Mouse (Mus musculus): ENCODE measurements around the gene Tmem87a.

DNA sequence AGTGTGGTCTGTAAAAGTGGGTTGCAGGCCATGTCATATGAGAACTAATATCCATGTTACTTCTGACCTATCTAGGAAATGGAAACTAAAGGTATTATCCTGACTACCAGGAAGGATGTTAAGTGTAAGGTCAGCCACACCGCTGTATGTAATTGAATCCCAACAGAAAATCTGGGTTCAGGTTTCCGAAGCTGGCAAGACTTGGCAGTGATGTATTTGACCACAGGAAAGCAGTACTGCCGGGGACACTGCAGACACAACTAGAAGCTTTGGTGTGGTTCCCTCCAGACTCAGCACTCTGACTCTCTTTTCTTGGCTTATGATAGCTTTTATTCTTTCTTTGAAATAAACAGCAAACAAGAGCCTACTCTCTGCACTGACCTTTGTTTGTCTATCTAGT lies 37.4 kb downstream of the Tmem87a start:
- TF ChIP-seq CTCF (IDR thresholded peaks at IDR 0.05; ENCODE audit: low read depth, low read length) (no peak), POLR2A (IDR thresholded peaks at IDR 0.05; ENCODE audit: borderline replicate concordance, low read depth, low read length) (no peak)
